Comparison of ENCODE assay signal across 32 mouse cellular contexts in genomic region chr5:97045260-97045659, GRCm38 (mm10).
"Had no signal": no experiment of that assay in that cellular context is flagged by ENCODE, and none has a peak within 500 bp of the region (broad histone marks: within the 10 kb centered on the region; RNA-seq: fewer than 3 reads in every experiment).

No protein-coding gene starts in this region.

- ATAC-seq: liver, embryonic 12.5 days; liver, postnatal 0 days; lung, postnatal 0 days; midbrain, embryonic 13.5 days; midbrain, embryonic 15.5 days; midbrain, embryonic 16.5 days had no signal

- DNase-seq: left cerebral cortex, postnatal 4 days; liver; liver, embryonic 13.5 days; liver, postnatal 0 days; lung, adult 18-20 months; lung, adult 2 months; lung, embryonic 14.5 days; lung, postnatal 10 days; lung, postnatal 14 days; lung, postnatal 36 days; lung, postnatal 4 days; midbrain, embryonic 14.5 days had no signal

- H3K9me3 ChIP-seq: limb, embryonic 10.5 days; limb, embryonic 12.5 days; limb, embryonic 13.5 days; limb, embryonic 15.5 days; liver, embryonic 12.5 days; liver, embryonic 13.5 days; liver, embryonic 15.5 days; lung, embryonic 15.5 days; megakaryocyte, embryonic 14.5 days; midbrain, embryonic 10.5 days; midbrain, embryonic 12.5 days; midbrain, embryonic 13.5 days; midbrain, embryonic 15.5 days; neural tube, embryonic 12.5 days had no signal

- H3K4me3 ChIP-seq: limb, embryonic 10.5 days; limb, embryonic 12.5 days; limb, embryonic 13.5 days; limb, embryonic 15.5 days; liver, embryonic 12.5 days; liver, embryonic 13.5 days; liver, embryonic 15.5 days; lung, embryonic 15.5 days; megakaryocyte, embryonic 14.5 days; midbrain, embryonic 10.5 days; midbrain, embryonic 12.5 days; midbrain, embryonic 13.5 days; midbrain, embryonic 15.5 days; myocyte; neural tube, embryonic 12.5 days had no signal

- H3K27me3 ChIP-seq: limb, embryonic 12.5 days; limb, embryonic 13.5 days; limb, embryonic 15.5 days; liver, embryonic 12.5 days; liver, embryonic 13.5 days; liver, embryonic 15.5 days; lung, embryonic 15.5 days; megakaryocyte, embryonic 14.5 days; midbrain, embryonic 12.5 days; midbrain, embryonic 13.5 days; midbrain, embryonic 15.5 days; neural tube, embryonic 12.5 days had no signal

- H3K4me1 ChIP-seq: limb, embryonic 10.5 days; limb, embryonic 12.5 days; limb, embryonic 13.5 days; limb, embryonic 15.5 days; lung, embryonic 15.5 days; midbrain, embryonic 10.5 days; midbrain, embryonic 12.5 days; midbrain, embryonic 13.5 days; midbrain, embryonic 15.5 days; neural tube, embryonic 12.5 days had no signal

- H3K4me2 ChIP-seq: limb, embryonic 12.5 days; limb, embryonic 13.5 days; limb, embryonic 15.5 days; liver, embryonic 11.5 days; liver, embryonic 12.5 days; liver, embryonic 13.5 days; liver, embryonic 15.5 days; lung, embryonic 14.5 days; lung, embryonic 15.5 days; midbrain, embryonic 11.5 days; midbrain, embryonic 12.5 days; midbrain, embryonic 13.5 days; midbrain, embryonic 15.5 days; neural tube, embryonic 12.5 days had no signal

- H3K36me3 ChIP-seq: lung, embryonic 15.5 days; midbrain, embryonic 12.5 days; midbrain, embryonic 15.5 days; neural tube, embryonic 12.5 days had no signal

- H3K9ac ChIP-seq: limb, embryonic 12.5 days; limb, embryonic 13.5 days; limb, embryonic 15.5 days; liver, embryonic 12.5 days; liver, embryonic 13.5 days; liver, embryonic 14.5 days; liver, embryonic 15.5 days; liver, postnatal 0 days; lung, embryonic 14.5 days; lung, embryonic 15.5 days; midbrain, embryonic 12.5 days; midbrain, embryonic 13.5 days; midbrain, embryonic 15.5 days; neural tube, embryonic 12.5 days had no signal

- H3K27ac ChIP-seq: limb, embryonic 10.5 days; limb, embryonic 12.5 days; limb, embryonic 13.5 days; limb, embryonic 15.5 days; liver, embryonic 12.5 days; liver, embryonic 13.5 days; liver, embryonic 14.5 days; liver, embryonic 15.5 days; lung, embryonic 15.5 days; macrophage; midbrain, embryonic 10.5 days; midbrain, embryonic 12.5 days; midbrain, embryonic 13.5 days; midbrain, embryonic 15.5 days; neural tube, embryonic 12.5 days had no signal
